Mouse (Mus musculus) cerebellum, postnatal 36 days (tissue): Measurements from ENCODE around the gene Lrmda.

Source experiments
- DNase-seq, 2 experiments: peaks; one replicate each; pipeline ENCODE4 v3.0.0; 2021 to 2022; ENCODE audit warnings: mixed read lengths in 2 of 2

Lrmda gene

GRCm38 (mm10) chr14:23095158-23096016 is 1075.9 kb downstream of the Lrmda start:
- DNase-seq, result no peak

GRCm38 (mm10) chr14:23096017-23096336 is 1076.5 kb downstream of the Lrmda start:
- no peak for DNase-seq

DNA sequence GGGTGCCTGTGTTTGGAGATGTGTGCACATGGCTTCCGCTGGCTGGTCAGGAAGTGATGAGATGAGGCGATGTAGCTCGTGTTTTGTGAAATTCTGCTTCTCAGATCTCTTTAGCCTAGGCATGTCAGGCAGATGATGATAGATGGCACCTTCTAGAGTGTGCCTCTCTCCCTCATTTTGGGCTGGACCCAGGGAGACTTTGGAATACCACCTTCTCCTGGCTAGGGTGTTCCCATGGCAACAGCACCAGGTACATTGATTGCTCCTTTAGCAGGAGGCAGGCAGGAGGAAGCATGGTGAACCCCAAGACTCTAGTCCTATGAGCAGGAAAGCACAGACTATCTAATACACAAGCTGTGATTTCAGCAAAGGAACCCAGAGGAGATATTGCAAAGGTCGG is 1076.9 kb downstream of the Lrmda start:
- no peak for DNase-seq
